Mouse (Mus musculus): ENCODE measurements at regions not wholly inside any gene's neighbourhood (a gene's known extent, or its start where the extent isn't known, plus 50 kb on each side); places are given as distances from the start of the nearest gene placed in this dataset.

- DNase-seq (ENCODE audit: low read depth, low spot score) = no peak
Observed at GRCm38 (mm10) chr10:61034056-61034455, 55.1 kb upstream of the Pcbd1 start.

- peak; percentile 6 for DNase-seq (ENCODE audit: low read depth, low spot score)
Observed at GRCm38 (mm10) chr10:61028598-61028997, 60.5 kb upstream of the Pcbd1 start.

DNA sequence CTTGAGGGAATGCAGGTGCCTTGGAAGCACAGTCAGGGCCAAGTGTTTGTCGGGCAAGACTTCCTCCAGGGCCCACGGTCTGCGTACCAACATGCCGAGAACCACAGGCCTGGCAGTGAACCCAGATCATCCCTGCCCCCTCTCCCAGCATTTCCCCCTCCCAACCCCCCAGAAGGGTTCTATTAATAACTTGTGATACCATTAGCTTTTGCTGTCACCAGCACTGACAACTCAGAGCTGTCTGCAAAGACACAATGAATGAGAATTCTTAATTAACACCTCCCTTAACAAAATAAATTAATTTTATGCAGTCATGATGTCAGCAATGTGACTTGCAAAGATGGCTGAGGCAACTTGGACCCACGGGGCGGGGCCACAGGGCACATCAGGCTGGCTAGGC lies 61.9 kb upstream of the Pcbd1 start:
- no peak for DNase-seq (ENCODE audit: low read depth, low spot score)

- DNase-seq (ENCODE audit: low read depth, low spot score) = no peak
Observed at GRCm38 (mm10) chr10:61025061-61025460, 64.1 kb upstream of the Pcbd1 start.

GRCm38 (mm10) chr10:61024166-61024565 lies 65.0 kb upstream of the Pcbd1 start:
- no peak for DNase-seq (ENCODE audit: low read depth, low spot score)

- DNase-seq (ENCODE audit: low read depth, low spot score) = peak; percentile 42
Observed at GRCm38 (mm10) chr10:61023431-61023830, 65.7 kb upstream of the Pcbd1 start.

DNA sequence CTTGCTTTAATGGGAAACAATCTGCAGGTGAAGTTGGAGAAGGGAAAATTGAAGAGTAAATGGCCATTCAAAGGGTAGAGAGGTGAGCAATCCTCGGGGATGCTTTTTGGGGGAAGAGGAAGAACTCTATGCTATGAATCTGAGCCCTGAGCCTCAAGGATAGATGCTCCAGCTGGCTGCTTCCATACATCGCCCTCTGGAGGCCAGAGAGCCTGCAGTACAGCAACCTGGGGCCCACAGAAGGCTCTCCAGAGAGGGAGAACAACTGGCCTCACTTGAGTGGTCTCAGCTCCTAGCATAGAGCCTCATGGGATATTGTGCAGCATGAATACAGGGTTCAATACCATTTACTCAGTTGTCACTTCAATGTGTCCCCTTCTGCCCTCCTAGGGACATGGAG lies 69.6 kb upstream of the Pcbd1 start:
- DNase-seq (ENCODE audit: low read depth, low spot score) = no peak

DNA sequence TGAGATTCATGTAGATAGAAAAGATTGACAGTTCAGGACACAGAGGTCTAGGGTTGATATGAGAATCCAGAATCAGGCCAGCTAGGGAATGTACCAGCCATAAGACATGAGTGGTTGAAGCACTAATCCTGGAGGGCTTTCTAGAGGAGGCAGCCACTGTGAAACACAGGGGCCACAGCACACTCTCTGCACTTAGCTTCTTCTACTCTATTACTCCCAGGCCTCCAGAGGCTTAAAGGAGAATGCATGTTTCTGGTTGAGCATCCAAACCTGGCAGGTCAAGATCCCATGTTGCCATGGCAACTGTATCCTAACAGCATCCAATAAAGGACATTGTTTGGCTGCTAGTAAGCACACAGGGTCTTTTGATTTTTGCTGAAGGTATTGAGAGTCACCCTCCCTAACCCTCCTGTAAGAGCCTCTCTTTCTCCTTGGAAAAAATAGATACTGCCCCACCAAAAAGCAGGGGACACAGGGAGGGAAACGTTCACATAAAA lies 76.9 kb upstream of the Pcbd1 start:
- DNase-seq (ENCODE audit: low read depth, low spot score) = no peak

DNA sequence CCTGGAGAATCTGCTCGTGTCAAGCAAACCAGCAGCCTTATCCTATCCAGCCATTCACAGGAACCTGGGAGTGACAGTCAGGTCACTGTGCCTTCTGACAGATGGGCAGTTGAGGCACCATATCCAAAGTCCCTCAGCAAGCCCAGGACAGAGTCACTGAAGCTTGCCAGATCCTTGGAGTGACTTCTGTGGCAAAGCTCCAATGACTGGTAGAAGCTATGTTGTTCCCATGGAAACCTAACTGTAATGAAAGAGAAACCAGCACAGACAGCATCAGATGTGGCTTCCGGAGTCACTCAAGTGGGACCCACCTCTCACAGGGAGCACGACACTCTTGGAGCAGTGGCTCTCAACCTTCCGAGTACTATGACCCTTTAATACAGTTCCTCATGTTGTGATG lies 78.4 kb upstream of the Pcbd1 start:
- no peak for DNase-seq (ENCODE audit: low read depth, low spot score)

DNA sequence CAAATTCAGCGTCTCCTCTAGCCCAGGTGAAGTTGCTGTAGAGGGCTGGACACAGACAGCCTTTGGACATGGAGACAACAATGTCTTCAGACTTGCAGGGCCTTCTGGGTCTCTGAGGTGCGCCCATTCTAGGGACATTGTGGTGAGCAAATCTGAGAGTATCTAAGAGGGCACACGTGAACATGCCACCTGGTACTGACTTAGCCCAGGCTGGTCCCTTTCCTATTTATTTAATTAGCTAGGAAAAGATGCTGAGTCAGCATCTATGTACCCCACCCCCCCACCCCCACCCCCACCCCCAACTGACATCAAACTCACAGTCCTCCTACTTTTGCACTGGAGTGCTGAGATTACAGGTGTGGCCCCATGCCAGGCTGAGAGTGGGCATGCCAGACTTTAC lies 81.7 kb upstream of the Pcbd1 start:
- DNase-seq (ENCODE audit: low read depth, low spot score) = no peak

- DNase-seq (ENCODE audit: low read depth, low spot score) = no peak
Observed at GRCm38 (mm10) chr10:61001745-61002160, 87.4 kb upstream of the Pcbd1 start.

DNA sequence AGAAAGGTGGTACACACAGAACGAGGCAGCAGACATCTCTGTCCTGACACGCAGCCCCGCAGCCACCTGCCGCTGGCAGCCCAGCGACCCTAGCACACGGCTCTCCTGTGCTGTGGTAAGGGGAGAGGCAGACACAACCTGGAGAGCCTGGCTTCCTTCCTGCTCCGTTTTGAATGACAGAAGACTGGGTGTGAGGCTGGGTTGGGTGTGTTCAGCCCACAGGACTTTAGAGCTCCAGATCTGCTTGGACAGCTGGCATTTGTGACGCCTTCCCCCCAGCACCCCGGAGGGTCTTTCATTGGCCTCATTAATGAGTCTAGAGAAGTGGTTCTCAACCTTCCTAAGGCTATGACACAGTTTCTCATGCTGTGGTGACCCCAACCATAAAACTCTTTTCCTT lies 91.7 kb upstream of the Pcbd1 start:
- DNase-seq (ENCODE audit: low read depth, low spot score) = no peak

DNA sequence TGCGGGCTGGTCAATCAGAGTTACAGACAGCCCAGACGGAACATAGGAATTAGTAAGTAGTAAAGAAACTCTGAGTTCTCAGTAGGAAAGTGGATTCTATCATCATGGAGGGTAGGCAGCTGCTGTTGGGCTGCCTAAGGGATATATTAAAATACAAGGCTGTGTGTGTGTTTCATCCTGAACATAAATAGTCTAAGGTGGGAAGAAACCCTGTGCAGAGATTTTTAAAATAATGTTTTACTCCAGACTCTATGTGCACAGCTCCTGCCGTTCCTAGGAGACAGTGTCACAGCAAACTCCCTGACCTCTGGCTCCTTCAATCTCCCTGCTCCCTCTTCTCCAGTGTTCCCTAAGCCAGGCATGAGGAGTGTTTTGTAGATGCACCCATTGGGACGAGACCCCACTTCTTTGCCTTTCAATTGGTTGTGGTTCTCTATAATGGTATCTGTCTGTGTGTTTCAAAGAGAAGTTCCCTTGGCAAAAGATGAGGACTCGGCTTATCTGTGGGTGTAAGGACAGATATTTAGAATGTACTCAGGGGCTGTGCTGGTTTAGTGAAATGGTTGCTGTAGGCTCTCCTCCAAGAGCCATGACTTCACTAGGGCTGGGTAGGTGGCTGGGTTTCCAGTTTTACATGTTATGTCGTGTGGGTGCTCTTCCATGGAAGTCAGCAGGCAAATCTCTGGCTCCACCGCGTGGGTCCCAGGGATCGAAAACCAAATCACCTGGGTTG lies 93.1 kb upstream of the Pcbd1 start:
- DNase-seq (ENCODE audit: low read depth, low spot score) = no peak

- peak; percentile 14 for DNase-seq (ENCODE audit: low read depth, low spot score)
Observed at GRCm38 (mm10) chr10:60985109-60985576, 104.0 kb upstream of the Pcbd1 start.

DNA sequence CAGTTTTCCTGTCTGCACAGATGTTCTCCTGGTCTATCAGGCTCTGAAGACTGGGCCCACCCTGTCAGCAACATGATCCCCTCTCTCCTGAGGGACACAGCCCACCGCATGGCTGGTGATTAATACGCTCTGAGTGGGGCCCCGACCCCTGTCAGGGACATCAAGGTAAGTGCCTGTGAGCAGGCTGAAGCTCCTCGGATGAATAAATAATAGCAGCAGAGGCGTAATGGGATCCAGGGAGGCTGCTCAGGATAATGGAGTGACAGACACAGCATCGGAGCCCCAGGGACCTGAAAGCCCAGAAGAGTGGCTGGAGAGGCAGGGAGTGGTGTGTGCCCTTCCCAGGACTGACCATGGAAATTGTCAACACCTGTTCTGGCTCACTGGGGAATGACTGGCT lies 107.4 kb upstream of the Pcbd1 start:
- no peak for DNase-seq (ENCODE audit: low read depth, low spot score)

GRCm38 (mm10) chr10:60973615-60974014 lies 115.5 kb upstream of the Pcbd1 start:
- no peak for DNase-seq (ENCODE audit: low read depth, low spot score)

DNA sequence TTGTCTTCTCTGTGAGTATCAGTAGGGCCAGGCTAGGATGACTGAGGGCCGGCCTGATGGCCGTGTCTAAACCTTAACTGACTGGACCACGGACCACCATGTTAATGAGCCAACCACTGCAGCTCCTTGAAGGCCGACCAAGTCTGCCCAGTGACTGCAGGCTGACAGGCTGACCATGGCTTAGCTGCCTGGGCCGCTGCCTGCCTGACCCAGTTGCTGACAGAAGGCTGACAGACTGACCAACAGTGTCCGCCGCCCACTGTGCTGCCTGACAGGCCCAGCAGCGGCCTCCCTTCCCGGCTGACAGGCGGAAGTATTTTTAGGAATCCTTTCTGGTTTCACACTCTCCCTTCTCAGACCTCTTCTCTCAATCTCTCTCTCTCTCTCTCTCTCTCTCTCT lies 124.3 kb upstream of the Pcbd1 start:
- DNase-seq (ENCODE audit: low read depth, low spot score) = no peak

- DNase-seq (ENCODE audit: low read depth, low spot score) = no peak
Observed at GRCm38 (mm10) chr10:60957820-60958233, 126.4 kb upstream of the Unc5b start.

DNA sequence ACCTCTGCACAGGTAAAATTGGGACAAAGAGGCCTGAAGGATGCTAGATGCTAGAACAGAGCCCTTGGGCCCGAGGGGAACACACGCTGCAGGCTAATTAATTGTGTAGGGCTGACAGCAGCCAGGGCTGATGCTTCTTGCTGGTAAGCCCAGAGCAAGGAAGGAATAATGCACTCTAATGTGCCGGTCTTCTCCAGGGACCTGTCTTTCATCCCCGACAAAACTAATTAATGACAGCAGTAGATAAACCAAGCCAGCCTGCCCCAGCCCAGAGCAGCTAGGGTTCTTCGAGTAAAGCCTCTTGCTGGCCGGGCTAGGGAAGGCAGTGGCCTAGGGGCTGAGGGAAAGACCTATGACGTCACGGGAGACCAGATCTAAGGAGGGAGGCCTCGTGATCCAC lies 124.1 kb upstream of the Unc5b start:
- no peak for DNase-seq (ENCODE audit: low read depth, low spot score)

GRCm38 (mm10) chr10:60952495-60952894 lies 121.1 kb upstream of the Unc5b start:
- no peak for DNase-seq (ENCODE audit: low read depth, low spot score)

GRCm38 (mm10) chr10:60948983-60949677 lies 117.7 kb upstream of the Unc5b start:
- DNase-seq (ENCODE audit: low read depth, low spot score) = no peak

DNA sequence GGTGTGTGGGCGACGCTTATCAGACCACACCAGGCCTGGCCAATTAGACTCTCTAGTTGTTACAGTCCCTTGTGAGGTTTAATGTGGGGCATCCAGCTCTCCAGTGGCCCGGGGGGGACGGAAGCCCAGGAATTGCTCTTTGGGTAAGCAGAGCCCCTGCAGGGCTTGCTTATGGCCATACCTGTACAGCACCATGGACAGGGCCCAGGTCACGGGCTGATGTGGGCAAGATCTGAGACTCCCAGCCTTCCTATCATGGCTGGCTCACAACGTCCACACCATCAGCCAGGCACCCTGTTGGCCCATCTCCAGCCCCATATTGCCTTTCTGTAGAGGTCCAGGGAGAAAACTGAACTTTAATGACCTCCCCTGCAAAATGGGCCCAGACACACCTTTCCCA lies 111.7 kb upstream of the Unc5b start:
- DNase-seq (ENCODE audit: low read depth, low spot score) = no peak

- no peak for DNase-seq (ENCODE audit: low read depth, low spot score)
Observed at GRCm38 (mm10) chr10:60938749-60939148, 107.4 kb upstream of the Unc5b start.

All from 3T3-L1 (cell line).